Mouse (Mus musculus) forebrain, embryonic 12.5 days (tissue): ENCODE data around the gene Prmt3. TPM values are rescaled to one million over a fixed set of nuclear protein-coding genes. Genes with fewer than 3 reads are reported as not detected.
A peak's percentile ranks its signal among the peaks of the same experiment; 100 is the strongest.

Experiments
- ATAC-seq: fragments of 200-750 bp; cut with Nextera tagmentation; 2 replicates; pipeline ENCODE4 v1.8.0; 2017; ENCODE audit warnings: moderate TSS enrichment; ENCODE audit not compliant: low FRiP score
- H3K27ac ChIP-seq: fragments of 300-500 bp; sonication (generic); 2 replicates; pipeline ENCODE4 v1.5.1; 2016; ENCODE audit warnings: mild to moderate bottlenecking
- H3K27me3 ChIP-seq: fragments of 300-500 bp; sonication (generic); 2 replicates; pipeline ENCODE4 v1.6.1; 2016; ENCODE audit warnings: mild to moderate bottlenecking
- H3K36me3 ChIP-seq: fragments of 300-500 bp; sonication (generic); replicated peaks from 2 replicates; pipeline ENCODE4 v1.6.1; 2016; ENCODE audit warnings: mild to moderate bottlenecking
- H3K4me1 ChIP-seq: fragments of 300-500 bp; sonication (generic); 2 replicates; pipeline ENCODE4 v1.6.1; 2016
- H3K4me2 ChIP-seq: fragments of 300-500 bp; sonication (generic); 2 replicates; pipeline ENCODE4 v1.6.1; 2016; ENCODE audit warnings: mild to moderate bottlenecking, moderate library complexity
- H3K4me3 ChIP-seq: fragments of 300-500 bp; sonication (generic); replicated peaks from 2 replicates; pipeline ENCODE4 v1.5.1; 2016; ENCODE audit warnings: mild to moderate bottlenecking
- H3K9ac ChIP-seq: fragments of 300-500 bp; sonication (generic); 2 replicates; pipeline ENCODE4 v1.6.1; 2016; ENCODE audit warnings: mild to moderate bottlenecking
- H3K9me3 ChIP-seq: fragments of 300-500 bp; sonication (generic); 2 replicates; pipeline ENCODE4 v1.6.1; 2016
- WGBS: fragments of 180-500 bp; shearing (Covaris S2); methylation state at CpG from one replicate; pipeline ENCODE4 v1.1.7; 2016; 5-methylcytosine and 5-hydroxymethylcytosine counted together
- polyA plus RNA-seq: library from polyadenylated mRNA; unstranded; fragments of >200 nt; fragmentation: Nextera tagmentation; extraction: Ambion mirVana; gene quantifications from 2 replicates; pipeline ENCODE4 v1.2.1, GENCODE M21; 2016

The Prmt3 gene
- polyA plus RNA-seq: 55.1 and 60.1 TPM in 2 replicates

DNA sequence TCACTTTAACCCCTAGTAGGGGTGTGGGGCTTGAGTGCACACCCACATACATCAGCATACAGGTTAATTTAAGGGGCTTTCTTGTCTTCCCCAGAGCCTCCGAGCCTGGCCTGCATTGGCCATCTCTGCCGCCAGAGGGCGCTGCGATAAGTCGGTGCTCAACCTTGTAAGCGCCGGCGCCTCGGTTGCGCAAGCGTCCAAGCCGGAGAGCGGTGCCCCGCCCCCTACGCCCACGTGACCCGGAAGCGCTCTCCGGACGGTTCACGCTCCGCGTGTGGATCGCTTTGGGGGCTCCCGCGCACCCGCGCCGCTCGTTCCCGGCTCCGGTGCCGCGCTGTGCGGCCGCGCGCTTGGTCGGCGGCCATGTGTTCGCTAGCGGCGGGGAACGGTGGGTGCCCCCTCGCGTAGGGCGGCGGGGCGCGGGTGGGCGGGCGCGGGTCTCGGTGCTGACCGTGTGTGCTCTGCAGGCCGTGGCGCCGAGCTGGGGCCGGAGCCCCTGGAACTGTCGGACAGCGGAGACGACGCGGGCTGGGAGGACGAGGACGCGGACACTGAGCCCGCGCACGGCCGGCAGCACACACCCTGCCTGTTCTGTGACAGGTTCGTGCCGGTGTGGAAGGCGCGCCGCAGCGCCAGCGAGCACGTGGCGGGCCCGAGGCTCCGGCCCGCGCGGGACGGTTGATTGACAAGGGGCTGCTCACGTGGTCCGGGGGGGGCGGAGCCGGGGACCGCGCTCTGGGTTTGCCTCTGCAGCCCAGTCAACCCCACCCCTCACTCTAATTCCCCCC is at the start of gene Prmt3:
Gene Prmt3 (plus strand): TSS at position 233 of the 788 bp plus-strand sequence.
- under 1% methylated on average over 83 of the region's 92 CpGs for WGBS
- Histone ChIP-seq H3K36me3 (peaks cover 20% of the 10 kb centered on the region), H3K9me3 (no peaks in the 10 kb centered on the region), H3K27ac (peak within 1 kb of the TSS; percentile 70), H3K27me3 (peaks cover 14% of the 10 kb centered on the region; the same call in 1 of the 2 replicates), H3K4me2 (peak within 1 kb of the TSS; percentile 85), H3K9ac (peak within 1 kb of the TSS; percentile 78), H3K4me1 (peaks cover 20% of the 10 kb centered on the region), H3K4me3 (peak within 1 kb of the TSS; percentile 82)
- ATAC-seq: peak; percentile 98

DNA sequence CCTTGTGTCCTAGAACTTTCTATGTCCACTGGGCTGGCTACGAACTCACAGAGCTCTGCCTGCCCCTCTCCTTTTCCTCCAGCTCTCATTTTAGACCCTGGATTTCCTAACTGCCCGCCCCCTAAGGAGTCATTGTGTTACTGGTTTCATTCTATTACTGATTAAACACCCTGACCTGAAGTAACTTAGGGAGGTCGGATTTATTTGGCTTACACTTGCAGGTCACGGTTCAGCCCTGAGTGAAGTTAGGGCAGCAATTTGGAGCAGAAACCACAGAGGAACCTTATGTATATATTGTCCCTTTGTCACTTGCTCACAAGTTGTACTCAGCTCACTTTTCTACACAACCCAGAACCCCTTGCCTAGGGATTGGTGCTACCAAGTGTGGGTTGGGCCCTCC is 43.8 kb upstream of the Prmt3 start:
- H3K27me3 ChIP-seq: peaks cover 76% of the 10 kb centered on the region
- WGBS: 52% methylated on average over 4 of the region's 4 CpGs
- no peak for ATAC-seq
- H3K4me1 ChIP-seq: peaks cover 5% of the 10 kb centered on the region
- H3K36me3 ChIP-seq: no peaks in the 10 kb centered on the region
- no peak overlapping the region for H3K27ac ChIP-seq
- no peaks in the 10 kb centered on the region for H3K9me3 ChIP-seq
- H3K4me2 ChIP-seq: no peak overlapping the region
- no peak overlapping the region for H3K9ac ChIP-seq
- H3K4me3 ChIP-seq: no peak overlapping the region

DNA sequence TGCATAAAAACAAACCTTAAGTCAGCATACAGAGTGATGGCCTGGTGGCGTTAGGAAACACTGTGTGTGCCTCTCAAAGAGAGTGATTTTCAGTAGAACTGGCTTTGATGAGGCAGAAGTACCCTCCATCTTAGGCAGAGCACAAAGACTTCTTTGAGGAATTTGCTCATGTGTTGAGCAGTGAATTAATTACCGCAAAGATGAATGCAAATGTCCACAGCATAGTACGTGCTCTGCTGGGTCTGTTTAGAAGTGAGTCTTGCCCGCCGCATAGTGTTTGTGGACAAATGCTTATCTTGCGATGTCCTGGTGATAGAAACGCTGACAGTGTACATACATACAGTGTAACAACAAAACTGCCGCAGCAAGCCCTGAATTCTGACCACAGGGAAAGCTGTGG is 38.7 kb upstream of the Prmt3 start:
- Histone ChIP-seq H3K4me2 (peak overlapping the region; percentile 8), H3K4me1 (peaks cover 30% of the 10 kb centered on the region), H3K27ac (no peak overlapping the region), H3K4me3 (no peak overlapping the region), H3K9me3 (no peaks in the 10 kb centered on the region), H3K9ac (no peak overlapping the region), H3K36me3 (no peaks in the 10 kb centered on the region), H3K27me3 (peaks cover 80% of the 10 kb centered on the region)
- ATAC-seq: peak; percentile 52
- WGBS: 23% methylated on average over 8 of the region's 8 CpGs

DNA sequence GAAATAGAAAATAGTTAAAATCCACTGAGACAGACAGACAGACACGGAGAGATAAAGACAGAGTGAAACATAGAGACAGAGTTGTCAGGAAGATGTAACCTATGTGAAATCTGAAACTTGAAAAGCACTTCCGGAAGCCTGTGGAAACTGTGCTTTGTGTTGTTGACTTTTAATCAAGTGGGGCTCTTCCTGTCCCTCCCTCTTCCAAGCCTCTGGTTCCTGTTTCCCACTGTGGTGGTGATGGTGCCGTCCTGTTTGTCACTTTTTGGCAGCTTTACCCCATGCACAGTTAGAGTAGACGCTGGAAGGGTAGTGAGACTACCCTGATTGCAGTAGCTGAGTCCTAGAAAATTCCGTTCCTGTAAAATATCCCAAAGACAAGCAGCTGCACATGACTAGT is 36.7 kb upstream of the Prmt3 start:
- Histone ChIP-seq H3K4me3 (no peak overlapping the region), H3K4me2 (no peak overlapping the region), H3K9ac (no peak overlapping the region), H3K9me3 (no peaks in the 10 kb centered on the region), H3K4me1 (peaks cover 30% of the 10 kb centered on the region), H3K36me3 (no peaks in the 10 kb centered on the region), H3K27ac (no peak overlapping the region), H3K27me3 (peaks cover 87% of the 10 kb centered on the region)
- ATAC-seq: no peak
- WGBS: 32% methylated on average over 5 of the region's 5 CpGs

DNA sequence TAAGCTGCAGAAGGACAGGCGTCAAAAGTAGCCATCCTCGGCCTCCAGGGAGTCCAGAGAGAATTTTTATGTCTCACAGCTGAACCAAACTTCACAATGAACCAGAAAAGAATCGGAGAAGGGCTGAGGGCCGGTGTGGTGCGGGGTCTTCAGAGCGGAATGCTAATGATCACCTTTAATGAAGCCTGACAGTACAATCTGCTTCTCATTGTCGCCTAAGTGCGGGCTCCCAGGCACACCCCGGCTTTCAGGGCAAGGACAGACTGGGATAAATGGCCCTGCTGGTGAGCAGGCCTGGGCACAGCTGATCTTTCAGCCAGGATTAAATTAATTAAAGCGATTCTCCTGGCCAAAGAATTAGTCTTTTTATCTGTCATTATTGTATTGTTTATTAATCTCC is 36.2 kb upstream of the Prmt3 start:
- no peaks in the 10 kb centered on the region for H3K9me3 ChIP-seq
- H3K9ac ChIP-seq: no peak overlapping the region
- no peaks in the 10 kb centered on the region for H3K36me3 ChIP-seq
- peaks cover 30% of the 10 kb centered on the region for H3K4me1 ChIP-seq
- ATAC-seq: peak; percentile 80
- no peak overlapping the region for H3K4me3 ChIP-seq
- H3K27me3 ChIP-seq: peaks cover 88% of the 10 kb centered on the region
- 5% methylated on average over 10 of the region's 10 CpGs for WGBS
- no peak overlapping the region for H3K4me2 ChIP-seq
- no peak overlapping the region for H3K27ac ChIP-seq

DNA sequence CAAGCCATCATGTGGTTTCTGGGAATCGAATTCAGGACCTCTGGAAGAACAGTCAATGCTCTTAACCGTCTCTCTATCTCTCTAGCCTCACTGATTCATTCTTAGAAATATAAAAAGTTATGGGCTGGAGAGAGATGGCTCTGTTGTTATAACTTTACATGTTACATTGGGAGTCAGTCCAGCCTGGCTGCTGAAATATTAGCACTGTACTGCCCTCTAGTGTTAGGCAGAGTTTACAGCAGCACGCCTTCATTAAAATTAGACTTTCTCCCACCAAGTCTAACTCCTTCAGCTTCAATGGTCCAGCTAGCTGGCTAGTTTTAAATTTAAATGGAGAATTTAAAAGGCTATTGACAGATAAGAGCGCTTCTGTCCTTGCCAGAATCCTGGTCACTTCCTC is 27.0 kb upstream of the Prmt3 start:
- Histone ChIP-seq H3K27me3 (peaks cover 83% of the 10 kb centered on the region), H3K4me1 (peaks cover 9% of the 10 kb centered on the region; the same call in 1 of the 2 replicates), H3K36me3 (no peaks in the 10 kb centered on the region), H3K9ac (no peak overlapping the region), H3K27ac (no peak overlapping the region), H3K4me2 (no peak overlapping the region), H3K9me3 (no peaks in the 10 kb centered on the region), H3K4me3 (no peak overlapping the region)
- 4% methylated on average over 4 of the region's 4 CpGs for WGBS
- peak; percentile 45; the same call in 1 of the 2 replicates for ATAC-seq

DNA sequence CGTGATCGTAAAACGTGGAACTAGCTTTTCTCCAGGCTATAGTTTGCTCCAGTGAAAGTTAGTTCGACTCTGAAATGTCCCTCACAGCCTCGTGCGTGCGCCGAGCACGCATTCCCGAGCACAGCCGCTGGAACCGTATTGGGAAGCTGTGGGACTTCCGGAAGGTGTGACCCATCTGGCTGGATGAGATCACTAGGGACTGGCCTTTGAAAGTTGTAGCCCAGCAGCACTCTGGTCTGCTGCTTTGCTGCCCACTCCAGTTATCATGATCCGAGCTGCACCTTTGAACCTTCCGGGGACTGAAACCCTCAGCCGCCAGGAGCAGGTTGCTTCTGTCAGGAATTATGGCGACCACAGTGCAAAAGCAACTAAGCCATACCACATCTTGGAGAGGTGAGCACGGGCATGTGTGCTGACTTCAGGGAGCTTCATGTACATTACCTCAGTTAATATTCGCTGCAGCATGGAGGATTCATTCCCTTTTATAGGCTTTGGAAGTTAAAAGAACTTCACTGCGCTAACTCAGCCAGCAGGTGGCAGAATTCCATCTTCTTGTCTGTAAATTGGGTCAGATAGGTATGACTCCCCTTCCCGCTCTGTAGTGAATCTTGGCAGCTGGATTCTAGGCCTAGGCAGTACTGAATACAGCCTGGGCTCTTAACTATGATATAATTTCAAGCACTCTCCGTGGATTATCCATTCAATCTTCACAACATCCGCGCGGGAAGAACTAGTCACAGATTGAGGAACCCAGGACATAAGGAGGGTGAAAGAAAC is 25.2 kb upstream of the Prmt3 start:
- no peak overlapping the region for H3K4me3 ChIP-seq
- 35% methylated on average over 25 of the region's 25 CpGs for WGBS
- H3K27ac ChIP-seq: no peak overlapping the region
- H3K9ac ChIP-seq: no peak overlapping the region
- no peaks in the 10 kb centered on the region for H3K36me3 ChIP-seq
- no peak for ATAC-seq
- H3K4me2 ChIP-seq: no peak overlapping the region
- no peaks in the 10 kb centered on the region for H3K9me3 ChIP-seq
- peaks cover 83% of the 10 kb centered on the region for H3K27me3 ChIP-seq
- peaks cover 9% of the 10 kb centered on the region; the same call in 1 of the 2 replicates for H3K4me1 ChIP-seq

DNA sequence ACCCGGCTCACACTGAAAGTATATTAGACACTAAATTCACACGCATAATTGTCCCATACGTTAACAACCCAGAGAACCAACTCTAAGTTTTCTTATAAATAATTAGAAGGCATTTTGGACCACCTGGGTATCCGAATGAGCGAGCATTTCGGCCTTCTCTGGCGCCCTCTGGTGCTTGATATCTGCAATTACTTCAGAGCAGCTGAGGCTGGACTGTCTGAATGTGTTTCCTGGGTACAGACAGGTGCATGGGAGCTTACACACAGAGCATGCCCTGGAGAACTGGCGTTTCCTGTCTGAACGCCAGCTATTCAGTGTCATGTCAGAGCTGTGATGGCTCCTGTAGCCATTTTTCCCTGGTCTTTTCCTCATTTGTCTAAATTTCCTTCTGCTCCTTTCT is 23.4 kb upstream of the Prmt3 start:
- H3K9me3 ChIP-seq: no peaks in the 10 kb centered on the region
- H3K4me2 ChIP-seq: no peak overlapping the region
- H3K9ac ChIP-seq: no peak overlapping the region
- H3K27me3 ChIP-seq: peaks cover 90% of the 10 kb centered on the region
- ATAC-seq: no peak; the same call in 1 of the 2 replicates
- WGBS: 5% methylated on average over 9 of the region's 9 CpGs
- no peak overlapping the region for H3K27ac ChIP-seq
- H3K4me1 ChIP-seq: peaks cover 18% of the 10 kb centered on the region
- no peak overlapping the region for H3K4me3 ChIP-seq
- H3K36me3 ChIP-seq: no peaks in the 10 kb centered on the region

DNA sequence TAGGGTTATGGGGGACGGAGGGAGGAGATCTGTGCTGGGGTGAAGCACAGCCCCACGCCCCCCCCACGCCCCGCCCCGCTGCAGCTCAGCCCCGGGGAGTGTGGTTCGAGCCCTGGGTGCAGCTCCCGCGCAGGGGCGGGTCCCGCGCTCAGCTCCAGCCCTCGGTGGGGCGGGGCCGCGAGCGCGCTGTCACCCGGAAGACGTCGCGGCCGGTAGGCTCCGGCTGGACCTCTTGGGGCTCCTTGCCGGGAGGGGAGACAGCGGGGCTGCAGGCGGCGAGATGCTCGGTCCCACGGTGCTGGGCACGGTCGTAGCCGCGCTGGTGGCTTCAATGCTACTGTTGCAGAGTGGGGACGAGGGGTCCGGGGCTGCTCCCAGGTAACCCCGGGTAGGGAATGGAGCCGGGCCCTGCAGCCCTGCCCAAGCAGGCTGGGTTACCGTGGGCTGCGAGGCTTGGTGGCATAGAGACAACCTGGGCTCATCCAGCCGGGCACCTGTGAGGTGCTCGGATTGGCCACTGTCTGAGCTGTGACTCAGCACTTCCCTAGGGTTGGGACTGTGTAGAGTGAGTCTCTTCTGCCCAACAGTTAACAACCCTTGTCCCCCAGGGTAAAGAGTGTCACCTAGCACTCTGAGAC is 19.1 kb upstream of the Prmt3 start, which contains the start of gene Htatip2:
Gene Htatip2 (plus strand): TSS at position 182 of the 638 bp plus-strand sequence.
- peak; percentile 78 for ATAC-seq
- peak within 1 kb of the TSS; percentile 51 for H3K4me3 ChIP-seq
- H3K36me3 ChIP-seq: no peaks in the 10 kb centered on the region
- peak within 1 kb of the TSS; percentile 76 for H3K4me2 ChIP-seq
- H3K27ac ChIP-seq: no peak within 1 kb of the TSS
- WGBS: 3% methylated on average over 42 of the region's 42 CpGs
- H3K9me3 ChIP-seq: no peaks in the 10 kb centered on the region
- H3K4me1 ChIP-seq: peaks cover 11% of the 10 kb centered on the region
- H3K9ac ChIP-seq: peak within 1 kb of the TSS; percentile 59
- H3K27me3 ChIP-seq: peaks cover 89% of the 10 kb centered on the region

DNA sequence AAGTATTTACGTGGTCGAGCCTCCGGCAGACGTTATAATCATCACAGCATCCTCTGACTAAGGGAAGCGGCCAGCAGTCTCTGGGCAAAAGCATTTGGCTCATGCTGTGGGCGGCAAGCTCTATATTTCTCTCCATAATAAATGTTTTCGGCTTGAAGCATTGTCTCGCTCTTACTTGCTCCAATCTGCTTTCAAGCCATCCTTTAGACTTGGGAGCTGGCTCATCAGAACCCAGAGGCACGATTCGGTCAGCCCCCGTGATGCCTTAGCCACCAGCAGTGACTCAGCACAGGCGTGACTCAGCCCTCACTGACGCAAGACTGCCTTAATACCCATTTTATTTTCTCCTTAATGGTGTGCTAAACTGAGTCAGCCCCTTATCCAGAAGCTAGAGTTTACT is 15.5 kb upstream of the Prmt3 start:
- Histone ChIP-seq H3K27me3 (peaks cover 92% of the 10 kb centered on the region), H3K4me1 (peaks cover 9% of the 10 kb centered on the region), H3K36me3 (no peaks in the 10 kb centered on the region), H3K9ac (no peak overlapping the region), H3K4me3 (no peak overlapping the region), H3K9me3 (no peaks in the 10 kb centered on the region), H3K4me2 (no peak overlapping the region), H3K27ac (no peak overlapping the region)
- WGBS: 76% methylated on average over 13 of the region's 13 CpGs
- ATAC-seq: no peak

DNA sequence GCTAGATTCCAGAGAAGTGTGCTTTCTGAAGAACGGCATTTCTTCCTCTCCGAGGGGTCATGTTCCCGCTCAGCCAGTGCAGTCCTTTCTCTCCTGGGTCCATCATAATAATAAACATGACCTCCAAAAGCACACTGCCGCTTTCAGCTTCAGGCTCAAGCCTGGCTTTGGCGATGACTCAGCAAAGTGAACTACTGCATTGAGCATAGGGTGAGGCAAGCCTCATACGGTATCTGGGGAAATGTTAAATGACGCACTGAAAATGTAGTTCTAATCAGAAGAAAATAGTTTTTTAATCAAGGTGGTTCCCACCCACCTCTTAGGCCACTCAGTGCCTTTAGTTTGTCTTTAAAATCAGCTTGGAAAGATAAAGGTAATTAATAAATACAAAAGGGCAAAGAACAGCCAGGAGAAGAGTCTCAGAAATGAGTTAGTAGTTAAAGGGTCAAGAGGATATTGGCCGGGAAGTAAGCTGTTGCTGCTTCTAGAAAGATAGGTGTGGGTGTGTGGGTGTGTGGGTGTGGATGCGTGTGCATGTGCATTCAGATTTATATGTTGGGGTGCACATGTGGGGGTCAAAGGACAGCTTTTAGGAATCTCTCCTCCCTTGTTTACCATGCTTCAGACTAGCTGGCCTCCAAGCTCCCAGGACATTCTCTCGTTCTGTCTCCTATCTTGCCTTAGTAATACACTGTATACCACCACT is 14.0 kb upstream of the Prmt3 start:
- Histone ChIP-seq H3K27ac (no peak overlapping the region), H3K4me1 (peaks cover 6% of the 10 kb centered on the region), H3K27me3 (peaks cover 77% of the 10 kb centered on the region), H3K9ac (no peak overlapping the region), H3K4me2 (no peak overlapping the region), H3K4me3 (no peak overlapping the region), H3K9me3 (no peaks in the 10 kb centered on the region), H3K36me3 (no peaks in the 10 kb centered on the region)
- WGBS: 72% methylated on average over 10 of the region's 10 CpGs
- ATAC-seq: no peak
